Mouse (Mus musculus) CD4-positive, CD25-positive, alpha-beta regulatory T cell, adult 4 months (primary cell): ENCODE data around the gene Sltm. TPM values are rescaled to one million over a fixed set of nuclear protein-coding genes. Genes with fewer than 3 reads are reported as not detected.
"Not testable (repeated sequence)": the region's sequence is repeated elsewhere in the genome, so short reads cannot be mapped to it uniquely, and the experiment has no call there.

ENCODE experiments used
- ATAC-seq: one replicate; pipeline ENCODE4 v1.8.0; 2017
- polyA plus RNA-seq, 2 experiments: library from polyadenylated mRNA; unstranded; fragments of 100-300 nt; shearing (Covaris generic); gene quantifications; one replicate each; pipeline ENCODE4 v1.2.1; 2017

Sltm gene
- polyA plus RNA-seq, 2 experiments from 2014 or later = 89.4 to 93.4 TPM

GRCm38 (mm10) chr9:70552233-70552632 lies 9.7 kb downstream of the Sltm start:
- not testable (repeated sequence) for ATAC-seq

GRCm38 (mm10) chr9:70555431-70555830 lies 12.9 kb downstream of the Sltm start:
- ATAC-seq = no peak

- ATAC-seq = no peak
Measured at GRCm38 (mm10) chr9:70556796-70557195, 14.2 kb downstream of the Sltm start.

- ATAC-seq = no peak
Measured at GRCm38 (mm10) chr9:70562825-70563224, 20.3 kb downstream of the Sltm start.

- no peak for ATAC-seq
Measured at GRCm38 (mm10) chr9:70567651-70568050, 25.1 kb downstream of the Sltm start.

- no peak for ATAC-seq
Measured at GRCm38 (mm10) chr9:70570351-70570750, 27.8 kb downstream of the Sltm start.

GRCm38 (mm10) chr9:70578123-70578522 lies 35.6 kb downstream of the Sltm start:
- ATAC-seq = no peak

- no peak for ATAC-seq
Measured at GRCm38 (mm10) chr9:70580956-70581355, 38.4 kb downstream of the Sltm start.

GRCm38 (mm10) chr9:70584641-70585040 lies 42.1 kb downstream of the Sltm start:
- ATAC-seq = peak; percentile 53

- ATAC-seq = no peak
Measured at GRCm38 (mm10) chr9:70585172-70585571, 42.6 kb downstream of the Sltm start.

- no peak for ATAC-seq
Measured at GRCm38 (mm10) chr9:70587171-70587570, 44.6 kb downstream of the Sltm start.

GRCm38 (mm10) chr9:70590775-70591174 lies 48.2 kb downstream of the Sltm start:
- no peak for ATAC-seq

GRCm38 (mm10) chr9:70591486-70591885 lies 48.9 kb downstream of the Sltm start:
- ATAC-seq = no peak

GRCm38 (mm10) chr9:70598271-70598670 lies 55.7 kb downstream of the Sltm start:
- ATAC-seq = no peak

- ATAC-seq = no peak
Measured at GRCm38 (mm10) chr9:70602186-70602845, 59.8 kb downstream of the Sltm start.

GRCm38 (mm10) chr9:70611026-70611673 lies 68.6 kb downstream of the Sltm start:
- ATAC-seq = no peak

GRCm38 (mm10) chr9:70629711-70630110 lies 87.2 kb downstream of the Sltm start:
- ATAC-seq = no peak

- no peak for ATAC-seq
Measured at GRCm38 (mm10) chr9:70631665-70632064, 89.1 kb downstream of the Sltm start.

- ATAC-seq = no peak
Measured at GRCm38 (mm10) chr9:70636748-70637147, 94.2 kb downstream of the Sltm start.

Other genes starting within 250 kb of the Sltm start
- 10 to 100 TPM in 1 of 2 experiments, 1 to 10 TPM in 1; 9.8 to 21.7 TPM for gene Ccnb2, start 121.2 kb upstream of the Sltm start, polyA plus RNA-seq
- gene Rnf111, start 39.0 kb upstream of the Sltm start, polyA plus RNA-seq = 10 to 100 TPM; 22.9 to 28.5 TPM
- under 1 TPM; 0.39 to 0.61 TPM for gene Gm10642, start 113.5 kb downstream of the Sltm start, polyA plus RNA-seq
- gene Mindy2, start 114.4 kb downstream of the Sltm start, polyA plus RNA-seq = 10 to 100 TPM in 1 of 2 experiments, 1 to 10 TPM in 1; 9.1 to 20.3 TPM
- 10 to 100 TPM; 62.4 to 65.8 TPM for gene Adam10, start 136.2 kb downstream of the Sltm start, polyA plus RNA-seq